Mouse (Mus musculus) small intestine, adult 2 months (tissue): ENCODE measurements around the gene Shroom4.
"Not testable (repeated sequence)": the region's sequence is repeated elsewhere in the genome, so short reads cannot be mapped to it uniquely, and the experiment has no call there.

Source experiments
- CTCF ChIP-seq: fragments of 200-500 bp; IDR thresholded peaks from 2 replicates; pipeline ENCODE4 v1.5.1; 2012; ENCODE audit warnings: low read depth, mild to moderate bottlenecking, control low read depth, inconsistent platforms, low read length, moderate library complexity, mixed read lengths; ENCODE audit not compliant: insufficient replicate concordance, insufficient read length; ENCODE audit errors: extremely low read depth
- POLR2A ChIP-seq: fragments of 200-500 bp; IDR thresholded peaks from 2 replicates; pipeline ENCODE4 v1.6.1; 2012; ENCODE audit warnings: low read depth, mild to moderate bottlenecking, control low read depth, inconsistent platforms, low read length, moderate library complexity

- not testable (repeated sequence) for TF ChIP-seq CTCF, POLR2A
These were observed 69.6 kb downstream of the Shroom4 start for GRCm38 (mm10) chrX:6469251-6469650.
